Mouse (Mus musculus): ENCODE results near the gene Gm10277. TPM values are rescaled to one million over a fixed set of nuclear protein-coding genes. Genes with fewer than 3 reads are reported as not detected.
A peak's percentile ranks its signal among the peaks of the same experiment; 100 is the strongest.

The Gm10277 gene
- polyA plus RNA-seq, 1 experiment from 2014 or later, result 0.34 TPM

DNA sequence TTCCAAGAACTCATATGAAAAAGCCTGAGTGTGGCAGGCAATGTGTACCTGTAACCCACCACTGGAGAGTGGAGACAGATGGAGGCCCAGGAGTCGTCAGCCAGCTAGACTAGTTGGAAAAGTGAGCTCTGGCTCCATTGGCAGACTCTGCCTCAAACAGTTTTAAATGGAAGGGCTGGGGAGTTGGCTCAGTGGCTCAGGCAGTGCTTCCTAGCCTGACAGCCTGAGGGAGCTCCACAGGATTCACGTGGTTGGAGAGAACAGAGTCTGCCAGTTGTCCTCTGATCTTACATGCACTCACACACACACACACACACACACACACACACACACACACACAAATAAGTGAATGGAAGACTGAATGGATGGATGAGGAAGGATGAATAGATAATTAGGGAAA is 18.7 kb upstream of the Gm10277 start:
- 0 out of 2 replicates have a peak, but pooled peaks have one; percentile 40 for ATAC-seq (replicated peaks; ENCODE audit: low FRiP score, low read depth)
- Histone ChIP-seq H3K4me1 (replicated peaks; ENCODE audit: insufficient read depth, low read length) (peaks cover 6% of the 10 kb centered on the region; the same call in 1 of the 2 replicates), H3K9me3 (replicated peaks; ENCODE audit: low read length) (no peaks in the 10 kb centered on the region), H3K9ac (ENCODE audit: low read depth, low read length) (no peak overlapping the region), H3K27ac (peak overlapping the region; percentile 4; the same call in 1 of the 2 replicates), H3K4me3 (replicated peaks; ENCODE audit: low read depth, low read length) (no peak overlapping the region), H3K27me3 (ENCODE audit: insufficient read depth, low read length) (no peaks in the 10 kb centered on the region), H3K4me2 (ENCODE audit: low read length) (no peak overlapping the region), H3K36me3 (ENCODE audit: insufficient read depth, low read length) (no peaks in the 10 kb centered on the region)
- DNase-seq (ENCODE audit: low spot score), result no peak
- WGBS, result 43% methylated on average over 2 of the region's 2 CpGs
- TF ChIP-seq CTCF (IDR thresholded peaks at IDR 0.05; ENCODE audit: low read depth), result no peak; the same call in 1 of the 2 replicates

DNA sequence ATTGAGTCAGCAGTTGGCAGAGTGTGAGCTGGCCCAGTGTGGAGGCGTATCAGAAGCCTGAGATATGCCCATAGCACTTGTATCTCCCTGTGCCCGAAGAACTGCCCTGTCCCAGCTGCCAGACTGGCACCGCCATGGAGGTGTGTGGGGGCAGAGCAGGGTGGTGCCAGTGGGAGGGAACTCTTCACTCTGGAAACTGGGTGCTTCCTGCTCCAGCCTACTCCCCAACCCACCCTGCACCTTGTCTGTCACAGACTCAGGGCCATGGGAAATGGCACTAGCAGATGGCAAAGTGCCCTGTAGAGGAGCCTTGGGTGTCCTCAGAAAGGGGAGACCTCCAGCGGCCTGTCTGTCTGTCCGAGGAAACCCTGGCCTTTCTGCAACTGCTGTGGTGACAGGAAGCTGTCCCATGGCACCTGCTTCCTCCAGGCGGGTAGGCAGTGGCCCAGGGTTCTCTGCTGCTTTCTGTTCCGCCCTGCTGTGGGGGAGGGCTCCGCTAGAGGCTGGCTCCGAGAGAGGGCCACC is 14.9 kb upstream of the Gm10277 start:
- Histone ChIP-seq H3K27me3 (ENCODE audit: insufficient read depth, low read length) (no peaks in the 10 kb centered on the region), H3K36me3 (ENCODE audit: insufficient read depth, low read length) (no peaks in the 10 kb centered on the region), H3K27ac (peak overlapping the region; percentile 50), H3K4me1 (replicated peaks; ENCODE audit: insufficient read depth, low read length) (peaks cover 18% of the 10 kb centered on the region), H3K9me3 (replicated peaks; ENCODE audit: low read length) (no peaks in the 10 kb centered on the region), H3K9ac (ENCODE audit: low read depth, low read length) (no peak overlapping the region), H3K4me3 (replicated peaks; ENCODE audit: low read depth, low read length) (no peak overlapping the region), H3K4me2 (ENCODE audit: low read length) (no peak overlapping the region)
- no peak for ATAC-seq (replicated peaks; ENCODE audit: low FRiP score, low read depth)
- DNase-seq (ENCODE audit: low spot score), result no peak
- 57% methylated on average over 9 of the region's 9 CpGs for WGBS
- TF ChIP-seq CTCF (IDR thresholded peaks at IDR 0.05; ENCODE audit: low read depth), result no peak

DNA sequence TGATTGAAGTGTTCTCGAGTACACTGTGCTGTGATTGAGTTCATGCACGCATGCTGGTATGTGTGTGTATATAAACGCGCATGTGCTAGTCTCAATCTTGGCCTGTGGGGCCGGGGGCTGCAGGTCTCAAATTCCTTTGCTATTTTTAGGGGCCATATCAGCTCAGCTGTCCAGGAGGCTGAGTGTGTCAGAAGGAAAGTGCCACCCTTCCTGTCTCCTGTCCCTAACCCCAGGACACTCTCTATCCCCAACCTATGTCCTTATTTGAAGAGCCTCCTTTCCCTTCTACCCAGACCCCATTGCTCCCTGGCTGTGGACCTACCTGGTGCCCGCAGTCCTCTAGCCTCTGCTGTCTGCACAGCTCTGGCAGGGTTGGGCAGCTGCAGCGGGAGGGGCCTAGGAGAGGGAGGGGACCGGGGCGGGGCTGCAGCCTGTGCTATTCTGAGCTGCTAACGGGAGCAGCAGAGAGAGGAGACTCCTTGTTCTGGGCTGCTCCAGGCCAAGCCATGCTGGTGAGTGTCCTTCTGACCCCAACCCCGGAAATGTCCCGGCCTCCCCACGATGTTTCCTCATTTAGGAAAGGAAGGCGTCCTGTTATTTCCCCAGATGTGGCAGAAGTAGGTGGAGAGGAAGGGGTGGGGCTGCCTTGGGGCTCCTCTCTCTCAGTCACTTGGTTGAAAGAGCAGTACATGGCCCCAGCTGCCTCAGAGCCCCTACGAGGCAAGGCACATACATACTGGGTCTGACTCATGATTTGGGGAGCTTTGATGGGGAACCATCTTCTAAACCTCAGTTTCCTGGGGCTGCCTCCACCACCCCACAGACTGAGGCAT is 13.5 kb upstream of the Gm10277 start:
- peak overlapping the region; percentile 69 for H3K27ac ChIP-seq

GRCm38 (mm10) chr11:77800491-77800868 is 12.9 kb upstream of the Gm10277 start:
- H3K4me2 ChIP-seq (ENCODE audit: low read length), result peak overlapping the region; percentile 39
- no peaks in the 10 kb centered on the region for H3K9me3 ChIP-seq (replicated peaks; ENCODE audit: low read length)
- ATAC-seq (replicated peaks; ENCODE audit: low FRiP score, low read depth), result no peak
- no peaks in the 10 kb centered on the region for H3K27me3 ChIP-seq (ENCODE audit: insufficient read depth, low read length)
- 0 out of 2 replicates have a peak overlapping the region, but pooled peaks have one; percentile 28 for H3K9ac ChIP-seq (ENCODE audit: low read depth, low read length)
- H3K4me3 ChIP-seq (replicated peaks; ENCODE audit: low read depth, low read length), result no peak overlapping the region
- no peak for TF ChIP-seq CTCF (IDR thresholded peaks at IDR 0.05; ENCODE audit: low read depth)
- peak overlapping the region; percentile 69 for H3K27ac ChIP-seq
- H3K36me3 ChIP-seq (ENCODE audit: insufficient read depth, low read length), result 0 out of 2 replicates have a peak, but pooled peaks cover 2% of the 10 kb centered on the region
- DNase-seq (ENCODE audit: low spot score), result no peak
- WGBS, result 56% methylated on average over 9 of the region's 9 CpGs
- peaks cover 18% of the 10 kb centered on the region for H3K4me1 ChIP-seq (replicated peaks; ENCODE audit: insufficient read depth, low read length)

More for the DNA sequence above, 13.5 kb upstream of the Gm10277 start:
- peak; percentile 77 for ATAC-seq (replicated peaks; ENCODE audit: low FRiP score, low read depth)
- 0 out of 2 replicates have a peak overlapping the region, but pooled peaks have one; percentile 31 for H3K9ac ChIP-seq (ENCODE audit: low read depth, low read length)
- H3K4me2 ChIP-seq (ENCODE audit: low read length), result peak overlapping the region; percentile 39
- TF ChIP-seq CTCF (IDR thresholded peaks at IDR 0.05; ENCODE audit: low read depth), result no peak
- no peaks in the 10 kb centered on the region for H3K9me3 ChIP-seq (replicated peaks; ENCODE audit: low read length)
- DNase-seq (ENCODE audit: low spot score), result peak; percentile 74
- H3K36me3 ChIP-seq (ENCODE audit: insufficient read depth, low read length), result no peaks in the 10 kb centered on the region
- no peaks in the 10 kb centered on the region for H3K27me3 ChIP-seq (ENCODE audit: insufficient read depth, low read length)
- no peak overlapping the region for H3K4me3 ChIP-seq (replicated peaks; ENCODE audit: low read depth, low read length)
- peaks cover 18% of the 10 kb centered on the region for H3K4me1 ChIP-seq (replicated peaks; ENCODE audit: insufficient read depth, low read length)
- WGBS, result 15% methylated on average over 15 of the region's 15 CpGs

- Histone ChIP-seq H3K27ac (no peak overlapping the region), H3K9ac (ENCODE audit: low read depth, low read length) (no peak overlapping the region), H3K4me3 (replicated peaks; ENCODE audit: low read depth, low read length) (no peak overlapping the region), H3K4me1 (replicated peaks; ENCODE audit: insufficient read depth, low read length) (peaks cover 29% of the 10 kb centered on the region), H3K4me2 (ENCODE audit: low read length) (no peak overlapping the region), H3K36me3 (ENCODE audit: insufficient read depth, low read length) (0 out of 2 replicates have a peak, but pooled peaks cover 2% of the 10 kb centered on the region), H3K9me3 (replicated peaks; ENCODE audit: low read length) (no peaks in the 10 kb centered on the region), H3K27me3 (ENCODE audit: insufficient read depth, low read length) (no peaks in the 10 kb centered on the region)
- WGBS, result 76% methylated on average over 5 of the region's 5 CpGs
- TF ChIP-seq CTCF (IDR thresholded peaks at IDR 0.05; ENCODE audit: low read depth), result no peak
- DNase-seq (ENCODE audit: low spot score), result no peak
- ATAC-seq (replicated peaks; ENCODE audit: low FRiP score, low read depth), result no peak
Measured at GRCm38 (mm10) chr11:77795216-77795615, 7.7 kb upstream of the Gm10277 start.

GRCm38 (mm10) chr11:77793238-77793930 is 5.8 kb upstream of the Gm10277 start:
- Histone ChIP-seq H3K27me3 (ENCODE audit: insufficient read depth, low read length) (no peaks in the 10 kb centered on the region), H3K36me3 (ENCODE audit: insufficient read depth, low read length) (0 out of 2 replicates have a peak, but pooled peaks cover 2% of the 10 kb centered on the region), H3K9me3 (replicated peaks; ENCODE audit: low read length) (no peaks in the 10 kb centered on the region), H3K4me3 (replicated peaks; ENCODE audit: low read depth, low read length) (peak overlapping the region; percentile 29), H3K4me2 (ENCODE audit: low read length) (peak overlapping the region; percentile 65), H3K9ac (ENCODE audit: low read depth, low read length) (peak overlapping the region; percentile 53), H3K27ac (peak overlapping the region; percentile 65), H3K4me1 (replicated peaks; ENCODE audit: insufficient read depth, low read length) (peaks cover 29% of the 10 kb centered on the region)
- WGBS, result 4% methylated on average over 19 of the region's 19 CpGs
- DNase-seq (ENCODE audit: low spot score) (peak; percentile 97), ATAC-seq (replicated peaks; ENCODE audit: low FRiP score, low read depth) (peak; percentile 86)
- peak; percentile 100 for TF ChIP-seq CTCF (IDR thresholded peaks at IDR 0.05; ENCODE audit: low read depth)

All from kidney, postnatal 0 days (tissue).